Comparison of ENCODE assay signal across 18 mouse cellular contexts in genomic region chr13:47189971-47190370, GRCm38 (mm10).
DNase-seq lines count a peak whose midpoint lies in the region; ATAC-seq and TF ChIP-seq lines count a peak whose summit lies in the region.
"Had no signal": no experiment of that assay in that cellular context is flagged by ENCODE, and none has a peak within 500 bp of the region (broad histone marks: within the 10 kb centered on the region; RNA-seq: fewer than 3 reads in every experiment).

No protein-coding gene starts in this region.

- TF ChIP-seq POLR2A in heart, adult 2 months (IDR thresholded peaks at IDR 0.05; ENCODE audit: insufficient read depth, low read depth, low read length), result no peak

- no peak overlapping the region for H3K9ac ChIP-seq in heart, adult 2 months (ENCODE audit: low read depth, low read length)
- no peak overlapping the region for H3K9ac ChIP-seq in heart, embryonic 12.5 days
- no peak overlapping the region for H3K9ac ChIP-seq in midbrain, embryonic 13.5 days (replicated peaks)
- H3K9ac ChIP-seq: embryonic facial prominence, embryonic 15.5 days; liver, embryonic 14.5 days; neural tube, embryonic 12.5 days had no signal

- H3K79me2 ChIP-seq in heart, adult 2 months (replicated peaks; ENCODE audit: control insufficient read depth, insufficient read depth, low read length), result no peaks in the 10 kb centered on the region

- no peak for ATAC-seq in heart, embryonic 12.5 days (ENCODE audit: insufficient number of reproducible peaks, low FRiP score)
- ATAC-seq in granulocyte monocyte progenitor cell, adult 5-6 weeks (replicated peaks; ENCODE audit: poor library complexity, severe bottlenecking), result peak; percentile 78
- ATAC-seq in midbrain, embryonic 13.5 days, result no peak
- ATAC-seq: forebrain, embryonic 14.5 days had no signal

- no peak for TF ChIP-seq CTCF in heart, adult 2 months (IDR thresholded peaks at IDR 0.05)

- no peaks in the 10 kb centered on the region for H3K9me3 ChIP-seq in heart, embryonic 12.5 days (replicated peaks)
- no peaks in the 10 kb centered on the region for H3K9me3 ChIP-seq in midbrain, embryonic 13.5 days
- H3K9me3 ChIP-seq: embryonic facial prominence, embryonic 15.5 days; midbrain, embryonic 10.5 days; neural tube, embryonic 12.5 days had no signal

- peak overlapping the region; percentile 34 for H3K27ac ChIP-seq in heart, adult 2 months
- no peak overlapping the region for H3K27ac ChIP-seq in heart, embryonic 12.5 days (ENCODE audit: poor library complexity, severe bottlenecking)
- H3K27ac ChIP-seq in midbrain, embryonic 13.5 days, result no peak overlapping the region
- H3K27ac ChIP-seq: embryonic facial prominence, embryonic 15.5 days; layer of hippocampus, adult 2 months; liver, embryonic 14.5 days; midbrain, embryonic 10.5 days; neural tube, embryonic 12.5 days had no signal

- no peaks in the 10 kb centered on the region for H3K36me3 ChIP-seq in heart, adult 2 months (ENCODE audit: control insufficient read depth, insufficient read depth, low read length)
- H3K36me3 ChIP-seq in heart, embryonic 12.5 days, result no peaks in the 10 kb centered on the region
- no peaks in the 10 kb centered on the region for H3K36me3 ChIP-seq in splenic B cell, adult 2 months (ENCODE audit: control insufficient read depth, insufficient read depth, low read length, poor library complexity, severe bottlenecking)
- no peaks in the 10 kb centered on the region for H3K36me3 ChIP-seq in midbrain, embryonic 13.5 days
- H3K36me3 ChIP-seq: embryonic facial prominence, embryonic 15.5 days; midbrain, embryonic 10.5 days; neural tube, embryonic 12.5 days had no signal

- H3K4me1 ChIP-seq in heart, adult 2 months (ENCODE audit: control insufficient read depth, insufficient read depth, low read length), result peaks cover 8% of the 10 kb centered on the region
- H3K4me1 ChIP-seq in heart, embryonic 12.5 days (replicated peaks), result peaks cover 21% of the 10 kb centered on the region
- H3K4me1 ChIP-seq in midbrain, embryonic 13.5 days (replicated peaks), result peaks cover 12% of the 10 kb centered on the region

- intact Hi-C loops in heart, adult 2 months (cut with DNase I), result loop anchor here (5.0 kb wide), 1 partner anchor 38 kb away; no protein-coding TSS in a partner anchor

- DNase-seq in heart, adult 2 months, result peak in 1 of 2 experiments; percentile 54
- DNase-seq in lung, postnatal 25 days (ENCODE audit: low spot score), result peak; percentile 26
- DNase-seq in lung, postnatal 14 days, result no peak
- DNase-seq in splenic B cell, adult 2 months (ENCODE audit: low read depth, low spot score), result peak; percentile 6
- DNase-seq in neural tube, embryonic 10.5 days (ENCODE audit: extremely low spot score, low spot score), result no peak
- DNase-seq: adrenal gland, postnatal 36 days; cerebellum, adult 11 months; left cerebral cortex, postnatal 4 days; retina, postnatal 1 day had no signal

- no peak overlapping the region for H3K4me3 ChIP-seq in heart, adult 2 months
- no peak overlapping the region for H3K4me3 ChIP-seq in heart, embryonic 12.5 days
- no peak overlapping the region for H3K4me3 ChIP-seq in midbrain, embryonic 13.5 days (replicated peaks)
- H3K4me3 ChIP-seq: embryonic facial prominence, embryonic 15.5 days; layer of hippocampus, adult 2 months; midbrain, embryonic 10.5 days; neural tube, embryonic 12.5 days had no signal

- 52% methylated on average over 7 of the region's 7 CpGs for WGBS in heart, adult 2 months
- WGBS in heart, embryonic 12.5 days, result 68% methylated on average over 7 of the region's 7 CpGs
- WGBS in midbrain, embryonic 13.5 days, result 89% methylated on average over 7 of the region's 7 CpGs

- H3K4me2 ChIP-seq in heart, embryonic 12.5 days, result no peak overlapping the region
- H3K4me2 ChIP-seq in midbrain, embryonic 13.5 days (replicated peaks), result no peak overlapping the region
- H3K4me2 ChIP-seq: embryonic facial prominence, embryonic 15.5 days; neural tube, embryonic 12.5 days had no signal

- H3K27me3 ChIP-seq in heart, adult 2 months (ENCODE audit: control insufficient read depth, insufficient read depth, low read length), result no peaks in the 10 kb centered on the region
- H3K27me3 ChIP-seq in heart, embryonic 12.5 days (replicated peaks), result 0 out of 2 replicates have a peak, but pooled peaks cover 6% of the 10 kb centered on the region
- H3K27me3 ChIP-seq in splenic B cell, adult 2 months (ENCODE audit: control insufficient read depth, insufficient read depth, low read length, poor library complexity, severe bottlenecking), result no peaks in the 10 kb centered on the region
- H3K27me3 ChIP-seq in midbrain, embryonic 13.5 days, result peaks cover 33% of the 10 kb centered on the region

- TF ChIP-seq EP300 in heart, adult 2 months (IDR thresholded peaks at IDR 0.05; ENCODE audit: insufficient read depth, low read depth, low read length), result no peak

Comparison
In these comparisons a context has a peak if more than half of its experiments do, and no peak if none do; other contexts are left out.
1. DNase-seq: peak in lung, postnatal 25 days (single experiment) and splenic B cell, adult 2 months (single experiment); none in lung, postnatal 14 days (single experiment) and neural tube, embryonic 10.5 days (single experiment).